Mouse (Mus musculus) heart, embryonic 13.5 days (tissue): ENCODE results near the gene Ank2. TPM values are rescaled to one million over a fixed set of nuclear protein-coding genes. Genes with fewer than 3 reads are reported as not detected.

Experiments
- ATAC-seq: fragments of 200-750 bp; cut with Nextera tagmentation; 2 replicates; pipeline ENCODE4 v1.8.0; 2017; ENCODE audit warnings: moderate TSS enrichment; ENCODE audit not compliant: insufficient number of reproducible peaks, low FRiP score, low TSS enrichment; ENCODE audit errors: extremely low read depth
- H3K27ac ChIP-seq: fragments of 300-500 bp; sonication (generic); replicated peaks from 2 replicates; pipeline ENCODE4 v1.5.1; 2015; ENCODE audit warnings: moderate library complexity, mild to moderate bottlenecking, inconsistent platforms
- H3K27me3 ChIP-seq: fragments of 300-500 bp; sonication (generic); replicated peaks from 2 replicates; pipeline ENCODE4 v1.6.1; 2015; ENCODE audit warnings: mild to moderate bottlenecking, inconsistent platforms
- H3K36me3 ChIP-seq: fragments of 300-500 bp; sonication (generic); 2 replicates; pipeline ENCODE4 v1.6.1; 2015; ENCODE audit warnings: mild to moderate bottlenecking, inconsistent platforms
- H3K4me1 ChIP-seq: fragments of 300-500 bp; sonication (generic); 2 replicates; pipeline ENCODE4 v1.6.1; 2015; ENCODE audit warnings: inconsistent platforms
- H3K4me2 ChIP-seq: fragments of 300-500 bp; sonication (generic); 2 replicates; pipeline ENCODE4 v1.6.1; 2015; ENCODE audit warnings: inconsistent platforms, mild to moderate bottlenecking, moderate library complexity
- H3K4me3 ChIP-seq: fragments of 300-500 bp; sonication (generic); 2 replicates; pipeline ENCODE4 v1.5.1; 2015; ENCODE audit warnings: moderate library complexity, mild to moderate bottlenecking, inconsistent platforms
- H3K9ac ChIP-seq: fragments of 300-500 bp; sonication (generic); 2 replicates; pipeline ENCODE4 v1.6.1; 2015; ENCODE audit warnings: inconsistent platforms, mild to moderate bottlenecking, moderate library complexity
- H3K9me3 ChIP-seq: fragments of 300-500 bp; sonication (generic); 2 replicates; pipeline ENCODE4 v1.6.1; 2016; ENCODE audit warnings: inconsistent platforms
- WGBS: fragments of 180-500 bp; shearing (Covaris S2); methylation state at CpG from one replicate; pipeline ENCODE4 v1.1.7; 2015; ENCODE audit warnings: mixed read lengths; 5-methylcytosine and 5-hydroxymethylcytosine counted together
- polyA plus RNA-seq: library from polyadenylated mRNA; unstranded; fragments of >200 nt; fragmentation: Nextera tagmentation; extraction: Ambion mirVana; gene quantifications from 2 replicates; pipeline ENCODE4 v1.2.1, GENCODE M21; 2015

The Ank2 gene
- polyA plus RNA-seq, 1 experiment from 2014 or later, result 27.6 TPM

DNA sequence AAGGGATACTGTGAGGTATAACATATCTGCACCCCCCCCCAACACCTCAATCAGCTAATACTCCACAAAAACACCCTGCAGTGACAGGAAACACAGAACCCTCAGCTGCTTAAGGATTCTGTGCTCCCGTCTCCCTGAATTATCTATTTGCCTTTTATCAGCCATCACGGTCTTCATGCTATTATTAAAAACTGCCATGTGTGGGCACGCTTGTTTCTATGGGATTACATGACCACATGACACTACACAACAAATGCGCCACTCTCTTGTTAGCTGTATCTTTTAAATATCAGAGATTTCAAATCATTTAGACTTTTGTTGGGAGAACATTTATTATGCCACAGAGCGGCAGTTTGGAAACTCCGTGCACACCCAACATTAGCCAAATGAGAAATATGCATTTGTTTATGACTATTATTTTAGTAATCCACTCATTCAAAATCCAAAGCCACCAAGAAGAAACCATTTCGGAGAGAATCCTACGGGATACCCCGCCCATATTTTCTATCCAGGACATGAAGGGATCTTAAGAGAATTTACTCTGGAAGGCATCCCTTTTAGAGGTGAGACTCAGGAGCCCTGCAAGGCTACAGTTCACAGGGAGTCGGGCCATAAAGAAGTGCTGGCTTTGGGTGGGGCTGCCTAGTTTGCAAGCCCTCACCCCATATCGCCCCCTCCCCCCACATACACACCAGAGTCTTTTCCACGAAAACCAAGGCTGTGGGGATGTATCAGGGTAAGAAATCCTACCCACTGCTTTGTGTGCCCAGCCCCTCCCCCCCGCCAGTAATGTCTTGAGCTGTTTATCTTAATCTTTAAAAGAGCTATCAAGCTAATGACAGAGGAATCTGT lies 274.6 kb downstream of the Ank2 start:
- ATAC-seq, result no peak
- no peaks in the 10 kb centered on the region for H3K9me3 ChIP-seq
- H3K4me3 ChIP-seq, result no peak overlapping the region
- H3K4me1 ChIP-seq, result peaks cover 13% of the 10 kb centered on the region
- WGBS, result 64% methylated on average over 13 of the region's 13 CpGs
- no peak overlapping the region for H3K9ac ChIP-seq
- H3K4me2 ChIP-seq, result peak overlapping the region; percentile 84
- H3K27ac ChIP-seq, result no peak overlapping the region
- no peaks in the 10 kb centered on the region for H3K27me3 ChIP-seq
- H3K36me3 ChIP-seq, result no peaks in the 10 kb centered on the region

DNA sequence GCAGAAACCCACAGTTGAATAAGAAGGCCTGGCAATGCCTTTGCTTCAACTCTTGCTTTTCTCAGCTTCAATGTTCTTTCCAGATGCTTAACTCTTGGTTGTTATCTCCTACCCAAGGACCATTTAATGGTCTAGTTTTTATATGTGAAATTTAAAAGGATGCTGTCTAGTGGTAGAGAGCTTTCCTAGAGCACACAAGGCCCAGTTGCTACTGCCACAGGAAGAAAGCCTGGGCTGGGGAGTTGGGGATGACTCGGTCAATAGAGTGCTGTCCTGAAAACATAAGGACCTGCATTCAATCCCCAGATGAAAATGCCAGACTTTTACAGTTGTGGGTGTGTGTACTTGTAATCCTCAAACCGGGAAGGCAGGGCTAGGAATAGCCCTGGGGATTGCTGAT lies 277.1 kb downstream of the Ank2 start:
- H3K4me2 ChIP-seq, result no peak overlapping the region
- WGBS, result 72% methylated on average over 2 of the region's 2 CpGs

DNA sequence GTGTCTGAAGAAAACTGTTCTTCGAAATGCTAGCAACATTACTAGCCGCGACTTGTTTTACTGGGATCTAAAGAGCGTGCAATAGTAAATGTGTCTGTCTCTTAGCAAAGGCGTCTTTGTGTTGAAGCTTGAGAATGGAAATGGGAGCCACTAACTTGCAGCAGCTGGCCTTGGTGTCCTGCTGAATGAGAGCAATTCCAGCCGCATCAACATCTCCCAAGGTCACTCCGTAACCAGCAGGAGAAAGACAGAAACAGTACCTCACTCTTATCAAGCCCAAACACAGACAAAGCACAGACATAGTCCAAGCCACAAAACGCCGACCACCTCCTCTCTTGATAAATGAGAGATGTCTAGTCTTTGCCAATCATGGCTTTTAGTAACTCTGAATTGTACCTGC lies 278.3 kb downstream of the Ank2 start:
- Histone ChIP-seq H3K4me2 (no peak overlapping the region), H3K9ac (no peak overlapping the region), H3K4me1 (peaks cover 8% of the 10 kb centered on the region), H3K27me3 (no peaks in the 10 kb centered on the region), H3K9me3 (no peaks in the 10 kb centered on the region), H3K36me3 (no peaks in the 10 kb centered on the region), H3K27ac (no peak overlapping the region), H3K4me3 (no peak overlapping the region)
- WGBS, result 72% methylated on average over 9 of the region's 9 CpGs
- no peak for ATAC-seq

More for the DNA sequence above, 277.1 kb downstream of the Ank2 start:
- H3K9ac ChIP-seq, result no peak overlapping the region
- H3K9me3 ChIP-seq, result no peaks in the 10 kb centered on the region
- peaks cover 13% of the 10 kb centered on the region for H3K4me1 ChIP-seq
- H3K27ac ChIP-seq, result no peak overlapping the region
- ATAC-seq, result no peak
- no peaks in the 10 kb centered on the region for H3K27me3 ChIP-seq
- no peaks in the 10 kb centered on the region for H3K36me3 ChIP-seq
- H3K4me3 ChIP-seq, result no peak overlapping the region

DNA sequence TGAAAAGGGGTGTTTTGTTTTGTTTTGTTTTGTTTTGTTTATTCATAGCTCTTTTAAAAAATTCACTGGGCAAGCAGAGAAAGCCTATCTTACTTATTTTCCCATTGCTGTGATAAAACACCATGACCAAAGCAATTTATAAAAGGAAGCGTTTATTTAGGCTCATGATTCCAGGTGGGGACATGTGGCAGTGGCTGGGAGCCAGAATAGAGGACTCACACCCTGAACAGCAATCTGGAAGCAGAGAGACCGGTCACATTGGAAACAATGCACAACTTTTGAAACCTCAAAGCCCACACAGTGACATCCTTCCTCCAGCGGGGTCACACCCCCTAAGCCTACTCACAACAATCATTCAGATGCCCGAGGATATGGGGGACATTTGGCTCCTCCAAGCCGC lies 285.6 kb downstream of the Ank2 start:
- no peak overlapping the region for H3K27ac ChIP-seq
- H3K4me1 ChIP-seq, result 0 out of 2 replicates have a peak, but pooled peaks cover 3% of the 10 kb centered on the region
- no peaks in the 10 kb centered on the region for H3K9me3 ChIP-seq
- ATAC-seq, result no peak
- no peaks in the 10 kb centered on the region for H3K36me3 ChIP-seq
- WGBS, result 73% methylated on average over 5 of the region's 5 CpGs
- no peak overlapping the region for H3K9ac ChIP-seq
- H3K27me3 ChIP-seq, result no peaks in the 10 kb centered on the region
- H3K4me3 ChIP-seq, result no peak overlapping the region
- H3K4me2 ChIP-seq, result no peak overlapping the region

DNA sequence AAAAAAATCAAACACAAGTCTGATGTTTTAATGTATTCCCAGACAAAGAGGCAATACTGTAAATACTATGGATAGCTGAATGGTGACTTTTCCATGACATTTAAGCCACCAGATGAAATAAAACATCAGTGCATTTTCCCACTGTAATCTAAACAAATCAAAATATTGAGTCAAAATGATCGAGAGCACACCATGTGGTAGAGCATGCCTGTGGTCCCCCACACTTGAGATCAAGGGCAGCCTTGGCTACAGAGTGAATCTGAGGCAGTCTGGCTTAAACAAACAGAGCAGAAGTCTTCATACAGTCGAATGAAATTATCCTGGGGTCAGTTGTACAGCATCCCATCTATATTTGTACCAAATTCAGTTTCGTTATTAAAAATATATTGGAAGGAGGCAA lies 288.0 kb downstream of the Ank2 start:
- no peak for ATAC-seq
- WGBS, result 70% methylated on average over 3 of the region's 3 CpGs
- Histone ChIP-seq H3K4me1 (no peaks in the 10 kb centered on the region), H3K9ac (no peak overlapping the region), H3K4me2 (no peak overlapping the region), H3K27ac (no peak overlapping the region), H3K27me3 (no peaks in the 10 kb centered on the region), H3K4me3 (no peak overlapping the region), H3K36me3 (no peaks in the 10 kb centered on the region), H3K9me3 (no peaks in the 10 kb centered on the region)

DNA sequence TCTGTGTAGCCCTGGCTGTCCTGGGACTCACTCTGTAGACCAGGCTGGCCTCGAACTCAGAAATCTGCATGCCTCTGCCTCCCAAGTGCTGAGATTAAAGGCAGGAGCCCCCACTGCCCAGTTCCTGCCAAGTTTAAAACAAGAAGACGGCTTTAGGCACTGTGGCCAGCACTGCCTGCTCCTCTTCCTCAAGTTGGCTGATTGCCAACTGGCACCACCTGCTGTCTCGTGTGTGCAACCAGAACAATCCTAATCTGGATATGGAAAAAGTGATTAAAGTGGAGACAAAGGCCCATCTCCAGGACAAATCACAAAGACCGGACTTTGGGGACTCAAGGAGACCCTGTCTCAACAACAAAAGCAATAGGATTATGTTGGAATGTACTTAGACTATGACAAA lies 288.6 kb downstream of the Ank2 start:
- ATAC-seq, result no peak
- Histone ChIP-seq H3K9ac (no peak overlapping the region), H3K27ac (no peak overlapping the region), H3K27me3 (no peaks in the 10 kb centered on the region), H3K36me3 (no peaks in the 10 kb centered on the region), H3K4me3 (no peak overlapping the region), H3K4me2 (no peak overlapping the region), H3K4me1 (no peaks in the 10 kb centered on the region), H3K9me3 (no peaks in the 10 kb centered on the region)
- 44% methylated on average over 4 of the region's 4 CpGs for WGBS

DNA sequence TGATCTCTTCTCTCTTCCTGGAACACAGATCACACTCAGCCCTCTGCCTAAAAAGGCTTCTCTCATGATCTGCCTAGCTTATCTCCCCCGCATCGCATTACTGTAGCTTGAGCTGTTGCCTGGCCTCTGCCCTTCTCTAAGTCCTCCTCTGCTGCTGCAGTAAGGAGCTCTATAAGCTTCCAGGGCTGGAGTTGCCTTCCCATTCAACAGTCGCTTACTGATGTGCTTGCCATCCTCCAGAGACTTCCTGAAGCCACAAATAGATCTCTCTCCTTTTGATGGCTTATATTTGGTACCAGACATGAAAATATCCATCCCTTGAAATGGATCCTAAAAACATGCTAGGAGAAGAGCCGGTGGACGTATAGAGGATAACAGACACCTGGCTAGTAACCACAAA lies 290.3 kb downstream of the Ank2 start:
- Histone ChIP-seq H3K4me3 (no peak overlapping the region), H3K9ac (no peak overlapping the region), H3K4me1 (no peaks in the 10 kb centered on the region), H3K27me3 (no peaks in the 10 kb centered on the region), H3K9me3 (no peaks in the 10 kb centered on the region), H3K4me2 (no peak overlapping the region), H3K27ac (no peak overlapping the region), H3K36me3 (no peaks in the 10 kb centered on the region)
- WGBS, result 53% methylated on average over 5 of the region's 5 CpGs
- no peak for ATAC-seq

DNA sequence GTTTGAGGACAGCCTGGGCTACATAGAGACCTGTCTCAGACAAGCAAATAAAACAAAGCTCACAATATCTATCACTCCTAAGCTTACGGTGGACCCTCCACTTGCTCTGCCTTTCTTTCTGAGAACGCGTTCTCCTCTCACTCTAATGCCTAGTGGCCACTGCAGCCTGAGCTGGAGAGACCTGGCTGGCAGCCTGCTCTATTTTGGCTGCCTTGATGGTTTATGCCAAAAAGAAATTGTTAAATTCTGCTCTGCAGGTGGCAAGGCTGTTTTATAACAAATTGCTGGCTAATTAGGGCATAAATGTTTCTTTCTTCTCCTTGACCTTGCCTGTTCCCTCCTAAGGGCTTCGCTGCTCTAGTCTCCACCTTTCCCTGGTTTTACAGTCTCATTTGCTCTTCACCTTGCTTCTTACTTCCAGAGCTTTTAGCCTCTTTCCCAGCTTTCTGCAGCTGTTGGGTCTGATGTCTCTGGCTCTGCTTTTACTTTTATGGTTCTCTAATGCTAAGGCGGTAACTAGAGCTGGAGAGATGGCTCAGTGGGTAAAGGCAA lies 293.2 kb downstream of the Ank2 start:
- Histone ChIP-seq H3K27ac (no peak overlapping the region), H3K4me2 (no peak overlapping the region), H3K27me3 (no peaks in the 10 kb centered on the region), H3K9ac (no peak overlapping the region), H3K36me3 (no peaks in the 10 kb centered on the region), H3K4me3 (no peak overlapping the region), H3K9me3 (no peaks in the 10 kb centered on the region), H3K4me1 (no peaks in the 10 kb centered on the region)
- WGBS, result 86% methylated on average over 5 of the region's 5 CpGs
- ATAC-seq, result no peak

DNA sequence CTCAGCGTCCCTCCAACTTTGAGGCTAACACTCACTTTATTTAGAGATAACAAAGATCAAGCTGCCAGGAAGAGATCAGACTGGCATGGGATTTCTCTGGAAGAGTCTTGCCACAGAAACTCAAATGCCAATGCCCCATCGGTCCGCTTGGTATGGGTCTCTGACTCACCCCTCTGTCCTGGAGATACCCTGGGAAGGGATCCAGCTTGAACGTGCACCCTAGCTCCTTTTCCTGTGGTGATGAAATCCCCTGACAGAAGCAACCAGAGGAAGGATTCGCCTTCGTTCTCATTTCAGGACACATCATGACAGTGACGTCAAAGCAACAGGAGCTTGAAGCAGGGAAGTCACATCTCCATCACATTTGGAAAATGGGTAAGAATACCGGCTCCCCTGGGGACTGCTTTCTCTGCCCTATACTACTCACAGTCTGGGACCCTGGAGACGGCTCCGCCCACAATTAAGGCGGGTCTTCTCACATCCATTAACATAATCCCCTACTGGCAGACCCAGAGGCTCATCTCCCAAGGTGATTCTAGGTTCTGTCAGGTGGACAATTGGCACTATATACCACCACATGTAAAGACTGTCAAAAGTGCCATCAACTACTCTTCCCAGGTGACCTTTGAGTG lies 296.6 kb downstream of the Ank2 start:
- Histone ChIP-seq H3K4me1 (no peaks in the 10 kb centered on the region), H3K4me2 (no peak overlapping the region), H3K9me3 (no peaks in the 10 kb centered on the region), H3K36me3 (no peaks in the 10 kb centered on the region), H3K9ac (no peak overlapping the region), H3K27me3 (no peaks in the 10 kb centered on the region), H3K4me3 (no peak overlapping the region), H3K27ac (no peak overlapping the region)
- no peak for ATAC-seq
- WGBS, result 28% methylated on average over 11 of the region's 11 CpGs

DNA sequence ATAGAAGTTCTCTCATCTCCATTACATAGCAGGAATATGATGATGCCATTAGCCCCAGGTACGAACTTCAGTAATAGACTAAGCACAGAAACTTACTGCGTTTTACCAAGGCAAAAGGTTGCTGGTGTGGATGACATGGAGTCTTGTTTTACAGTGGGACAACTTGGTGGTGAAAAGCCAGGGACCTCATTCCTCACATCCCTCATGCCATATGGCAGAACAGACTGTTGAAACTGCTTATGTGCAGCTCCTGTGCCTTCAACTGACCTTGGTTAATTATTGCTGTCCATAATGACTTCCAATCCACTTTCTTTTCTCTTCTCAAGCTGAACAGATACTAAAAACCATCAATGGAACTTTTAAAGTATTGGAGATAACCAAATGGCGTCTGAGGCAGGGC lies 298.4 kb downstream of the Ank2 start:
- Histone ChIP-seq H3K27me3 (no peaks in the 10 kb centered on the region), H3K9ac (no peak overlapping the region), H3K4me3 (no peak overlapping the region), H3K36me3 (no peaks in the 10 kb centered on the region), H3K4me2 (no peak overlapping the region), H3K27ac (no peak overlapping the region), H3K9me3 (no peaks in the 10 kb centered on the region), H3K4me1 (no peaks in the 10 kb centered on the region)
- no peak for ATAC-seq
- 69% methylated on average over 3 of the region's 3 CpGs for WGBS

DNA sequence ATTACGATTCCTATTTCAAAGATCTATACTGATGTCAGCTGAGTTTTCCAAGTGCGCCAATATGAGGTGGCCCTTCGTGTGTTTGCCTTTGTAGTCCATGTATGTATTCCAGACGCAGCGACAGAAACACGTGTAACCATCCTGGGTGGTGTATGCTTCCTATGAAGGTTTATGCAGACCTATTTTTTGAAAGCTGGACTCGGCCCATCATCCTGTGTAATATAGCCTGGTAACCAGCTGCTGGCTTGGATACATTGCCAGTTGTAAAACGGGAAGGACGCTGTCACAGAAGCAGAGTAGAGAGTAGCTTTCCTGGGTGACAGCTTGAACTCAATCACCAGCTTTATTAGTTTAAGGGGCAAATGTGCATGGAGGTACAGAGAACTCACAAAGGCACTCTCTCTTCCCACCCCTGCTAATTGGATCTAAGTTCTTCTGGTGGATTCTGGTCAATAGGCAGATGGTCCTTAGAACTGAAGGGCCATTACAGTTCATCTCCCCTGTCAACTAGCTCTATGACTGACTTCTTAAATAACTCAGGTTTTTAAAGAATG lies 300.0 kb downstream of the Ank2 start:
- Histone ChIP-seq H3K36me3 (no peaks in the 10 kb centered on the region), H3K9ac (no peak overlapping the region), H3K27ac (no peak overlapping the region), H3K27me3 (no peaks in the 10 kb centered on the region), H3K4me2 (no peak overlapping the region), H3K9me3 (no peaks in the 10 kb centered on the region), H3K4me3 (no peak overlapping the region), H3K4me1 (no peaks in the 10 kb centered on the region)
- no peak for ATAC-seq
- WGBS, result 85% methylated on average over 9 of the region's 9 CpGs
